Mouse (Mus musculus): ENCODE data around the gene Trim3. TPM values are rescaled to one million over a fixed set of nuclear protein-coding genes. Genes with fewer than 3 reads are reported as not detected.

Trim3 gene
- polyA plus RNA-seq (2017; shearing (Covaris generic)): 1 to 10 TPM in 2 of 3 experiments, under 1 TPM in 1; 0.70 to 5.4 (median 3.3) TPM

DNA sequence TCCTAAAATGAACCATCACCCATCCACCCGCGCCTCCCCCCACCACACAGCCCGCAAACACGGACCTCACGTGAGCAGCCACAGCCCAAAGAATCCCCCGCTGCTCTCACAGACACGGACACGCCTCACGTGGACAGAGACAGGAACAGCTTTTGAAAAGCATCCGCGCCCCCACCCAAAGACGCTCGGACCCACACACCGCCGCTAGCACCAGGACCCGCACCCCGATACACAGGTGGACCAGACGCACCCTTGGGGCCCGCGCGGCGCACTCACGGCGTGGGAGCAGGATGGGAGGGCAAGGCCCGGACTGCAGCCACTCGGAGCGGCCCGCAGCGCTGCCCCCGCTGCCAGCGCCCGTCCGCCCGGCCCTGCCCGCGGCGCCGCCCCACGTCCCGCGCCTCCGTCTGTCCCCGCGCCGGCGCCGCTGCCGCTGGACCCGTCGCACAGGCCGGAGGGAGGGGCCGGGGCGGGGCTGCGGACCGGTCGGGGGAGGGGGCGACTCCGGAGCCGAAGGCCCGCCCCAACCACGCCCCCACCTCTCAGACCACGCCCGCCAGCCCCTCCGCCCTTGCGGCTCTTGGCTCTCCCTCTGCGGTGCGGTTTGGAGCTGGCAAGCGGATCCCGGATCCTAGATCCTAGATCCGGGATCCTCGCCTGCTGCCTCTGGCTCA is at the start of gene Trim3:
Gene Trim3, minus strand, starts transcription at position 445 of the 674 bp plus-strand sequence.
- peak; percentile 77 for ATAC-seq

DNA sequence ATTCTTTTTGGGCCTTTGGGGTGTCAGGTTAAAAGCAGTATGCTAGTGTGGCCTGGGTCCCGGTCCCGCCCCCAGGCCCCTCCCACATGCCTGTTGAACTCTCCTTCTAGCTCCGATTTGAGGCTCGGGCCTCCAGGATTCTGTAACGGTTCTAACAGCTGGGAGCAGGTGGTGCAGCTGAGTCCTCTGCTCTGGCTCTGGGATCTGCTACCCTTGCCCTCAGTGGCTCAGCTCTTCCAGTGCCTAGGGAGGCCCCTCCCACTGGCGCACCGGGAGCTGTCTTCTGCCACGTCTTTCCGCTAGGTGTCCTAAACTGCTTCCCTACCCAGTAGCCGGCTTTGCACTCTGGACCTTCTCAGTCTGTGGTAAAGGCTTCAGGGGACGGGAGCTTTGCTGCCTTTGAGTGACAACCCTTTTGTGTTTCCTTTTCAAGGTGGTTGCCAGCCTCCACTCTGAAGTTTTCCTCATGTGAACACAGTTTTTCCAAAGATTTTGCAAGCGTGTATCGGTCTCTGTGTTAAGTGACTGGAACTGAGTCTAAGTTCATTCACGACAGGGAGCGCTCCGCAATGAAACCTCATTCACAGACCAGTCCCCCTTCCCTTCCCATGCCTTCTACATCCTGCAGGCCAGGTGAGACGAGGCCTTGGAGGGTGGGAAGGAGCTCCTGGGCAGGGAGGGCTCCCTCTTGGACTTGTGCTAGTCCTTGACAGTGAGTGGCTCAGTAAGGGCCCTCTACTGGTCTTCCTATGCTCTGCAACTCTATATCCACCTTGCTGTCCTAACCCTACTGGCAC is 17.5 kb upstream of the Trim3 start, which contains the start of gene Dnhd1:
Gene Dnhd1, plus strand, starts transcription at position 189 of the 797 bp plus-strand sequence.
- ATAC-seq: peak; percentile 92

DNA sequence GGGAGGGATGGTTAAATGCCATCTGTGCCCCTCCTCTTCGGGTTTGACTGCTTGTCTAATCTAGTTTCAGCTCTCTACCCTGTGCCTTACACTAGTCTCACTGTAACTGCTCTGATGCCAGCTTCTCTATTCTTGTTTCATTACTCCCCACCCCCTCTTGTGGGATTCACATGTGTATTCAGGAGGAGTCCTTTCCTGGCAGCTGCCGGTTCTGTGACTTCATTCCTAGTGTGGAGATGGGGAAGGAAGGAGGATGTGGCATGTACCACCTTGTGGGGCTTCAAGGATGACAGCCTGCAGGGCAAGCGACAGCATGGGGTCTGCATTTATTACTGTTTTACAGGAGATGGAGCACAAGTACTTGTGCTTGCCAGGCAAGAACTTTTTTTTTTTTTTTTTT is 8.6 kb upstream of the Trim3 start:
- ATAC-seq: no peak

DNA sequence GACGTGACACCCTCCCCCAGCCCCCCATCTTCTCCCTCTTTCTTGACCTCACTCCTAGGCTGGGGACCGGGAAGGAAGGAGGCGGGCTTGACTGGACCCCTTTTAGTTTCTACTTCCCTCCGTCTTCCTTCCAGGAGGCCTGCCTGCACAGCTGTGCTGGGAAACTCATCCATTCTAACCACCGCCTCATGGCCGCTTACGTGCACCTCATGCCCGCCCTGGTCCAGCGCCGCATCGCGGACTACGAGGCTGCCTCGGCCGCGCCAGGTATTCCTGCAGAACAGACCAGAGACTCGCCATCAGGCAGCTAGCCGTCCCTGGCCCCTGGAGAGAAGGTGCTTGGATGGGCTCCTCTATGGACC is 7.5 kb upstream of the Trim3 start:
- peak; percentile 4 for ATAC-seq

DNA sequence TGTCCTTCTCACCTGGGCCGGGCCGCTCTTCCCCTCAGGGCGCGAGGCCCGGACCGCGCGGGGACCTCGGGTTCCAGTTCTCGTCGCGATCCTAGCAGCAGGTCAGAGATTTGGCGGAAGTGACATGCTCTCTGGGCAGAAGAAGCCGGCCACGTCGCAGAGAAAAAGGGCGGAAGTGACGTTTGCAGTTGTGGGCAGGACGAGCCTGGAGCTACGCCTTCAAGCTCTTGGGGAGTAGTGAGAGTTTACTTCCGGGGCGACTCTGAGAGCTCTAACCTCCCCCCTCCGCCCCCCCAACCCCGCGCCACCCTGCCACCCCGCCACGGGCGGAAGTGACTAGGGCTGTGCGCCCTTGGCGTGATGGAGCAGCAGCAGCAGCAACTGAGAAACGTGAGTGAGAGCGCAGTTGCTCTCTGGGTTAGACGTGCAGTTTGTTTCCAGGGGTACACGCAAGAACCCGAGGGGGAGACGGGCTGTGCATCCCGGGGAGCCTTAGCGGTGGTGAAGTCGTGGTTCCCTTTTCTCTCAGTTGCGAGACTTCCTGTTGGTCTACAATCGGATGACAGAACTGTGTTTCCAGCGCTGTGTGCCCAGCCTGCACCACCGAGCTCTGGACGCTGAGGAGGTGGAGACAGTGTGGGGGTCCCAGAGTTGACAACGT is 7.0 kb upstream of the Trim3 start, which contains the start of the genes Arfip2 and Gm45799:
Gene Arfip2, minus strand, starts transcription at position 184 of the 661 bp plus-strand sequence.
Gene Gm45799, plus strand, starts transcription at position 320 of the 661 bp plus-strand sequence.
- peak; percentile 95 for ATAC-seq

DNA sequence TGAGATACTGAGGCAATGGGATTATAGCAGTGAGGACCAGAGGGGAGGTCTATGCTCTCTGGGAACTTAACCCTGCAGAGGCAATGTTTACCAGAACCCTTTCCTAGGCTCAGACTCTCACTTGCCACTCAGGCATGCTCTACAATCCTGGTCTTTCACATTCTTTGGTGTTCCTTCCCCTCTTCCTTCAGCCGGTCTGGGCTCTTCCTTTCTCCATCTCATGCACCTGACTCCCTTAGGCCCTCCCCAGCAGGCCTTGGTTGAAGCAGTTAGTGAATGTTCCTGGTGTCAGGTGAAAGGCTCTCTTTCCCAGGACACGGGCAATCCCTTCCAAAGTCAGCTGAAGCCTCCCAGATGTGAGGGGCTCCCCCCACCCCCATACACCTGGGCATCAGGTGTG is 6.4 kb upstream of the Trim3 start, which contains the start of gene Timm10b:
Gene Timm10b, plus strand, starts transcription at position 301 of the 400 bp plus-strand sequence.
- ATAC-seq: no peak

DNA sequence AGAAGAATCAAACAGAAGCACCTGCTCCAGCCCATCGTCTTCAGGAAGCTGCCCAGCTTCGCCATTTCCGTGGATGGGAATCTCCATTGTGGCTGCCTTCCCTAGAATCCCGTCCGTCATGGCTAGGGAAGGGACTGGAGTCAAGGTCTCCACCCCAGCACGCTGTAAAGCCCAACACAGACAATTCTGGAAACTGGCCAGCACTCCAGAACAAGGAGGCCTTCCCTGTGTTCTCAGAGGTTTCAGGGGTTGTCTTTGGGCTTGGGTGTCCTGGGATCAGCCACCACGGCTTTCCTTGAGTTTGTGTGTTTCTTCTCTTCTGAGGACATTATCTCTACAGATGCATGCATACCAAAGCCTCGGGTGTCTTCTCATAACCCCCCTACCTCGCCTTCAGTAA is 5.9 kb upstream of the Trim3 start:
- ATAC-seq: no peak

DNA sequence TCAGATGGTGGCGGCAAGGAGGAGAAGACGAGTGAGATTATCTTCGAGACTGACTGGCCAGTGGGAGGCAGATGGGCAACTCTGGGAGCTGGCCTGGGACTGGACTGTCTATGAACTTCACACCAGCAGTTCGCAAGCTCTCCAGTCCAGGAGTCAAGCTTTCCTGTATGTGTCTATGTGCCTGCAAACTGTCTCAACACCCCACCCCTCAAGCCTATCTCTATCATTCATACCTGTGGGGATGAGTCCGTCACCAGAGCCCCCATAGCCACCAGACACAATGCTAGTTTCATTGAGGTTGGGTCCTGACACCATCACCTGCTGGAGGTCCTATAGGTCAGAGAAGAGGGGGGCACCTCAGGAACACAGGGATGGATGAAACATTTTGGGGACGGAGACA is 5.4 kb upstream of the Trim3 start:
- no peak for ATAC-seq

DNA sequence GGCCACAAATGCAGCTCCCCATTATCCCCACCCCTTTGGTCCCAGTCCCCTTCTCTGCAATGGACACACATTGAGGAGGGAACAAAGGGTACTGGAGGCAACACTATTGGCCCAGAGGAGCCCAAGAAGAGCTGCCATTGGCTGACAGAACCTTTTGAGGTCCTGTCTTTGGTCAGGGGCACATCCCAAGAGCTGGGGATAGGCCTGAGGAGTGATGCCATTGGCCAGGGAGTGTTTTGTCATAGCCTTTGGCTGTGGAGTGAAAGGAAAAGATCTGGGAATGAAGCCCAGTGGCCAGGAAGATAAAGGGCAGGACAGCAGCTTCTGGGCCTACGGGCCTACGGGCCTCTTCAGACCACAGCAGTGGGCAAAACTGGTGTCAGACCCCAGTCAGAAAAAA is 2.4 kb upstream of the Trim3 start:
- no peak for ATAC-seq

DNA sequence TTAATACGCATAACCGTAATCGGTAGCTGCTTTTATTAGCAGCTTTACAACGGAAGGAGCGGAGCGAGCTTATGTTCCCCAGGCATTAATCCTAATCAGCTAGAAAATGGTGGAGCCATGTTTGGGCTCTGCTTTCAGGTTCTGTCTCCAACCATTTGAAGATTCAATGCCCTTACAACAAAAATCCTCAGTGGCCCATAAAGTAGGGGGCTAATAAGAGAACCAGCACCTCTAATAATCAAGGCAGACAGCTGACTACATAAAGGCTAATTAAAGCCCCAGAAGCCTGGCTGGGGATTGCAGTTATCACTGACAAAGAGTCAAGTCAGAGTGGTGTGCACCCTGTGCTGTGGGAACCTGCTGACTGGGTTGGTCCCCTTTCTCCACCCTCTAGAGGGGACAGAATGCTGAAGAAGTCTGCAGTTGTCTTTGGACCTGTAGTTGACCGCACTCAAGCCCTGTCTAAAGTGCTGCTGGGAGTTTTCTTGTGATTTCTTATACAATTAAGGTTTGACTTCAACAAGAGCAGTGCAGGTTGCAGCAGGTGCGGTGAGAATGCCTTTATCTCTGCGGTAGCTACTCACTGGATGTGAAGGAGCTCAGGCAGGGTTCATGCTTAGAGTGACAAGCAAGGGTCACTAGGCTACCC is 1.0 kb upstream of the Trim3 start:
- ATAC-seq: no peak

DNA sequence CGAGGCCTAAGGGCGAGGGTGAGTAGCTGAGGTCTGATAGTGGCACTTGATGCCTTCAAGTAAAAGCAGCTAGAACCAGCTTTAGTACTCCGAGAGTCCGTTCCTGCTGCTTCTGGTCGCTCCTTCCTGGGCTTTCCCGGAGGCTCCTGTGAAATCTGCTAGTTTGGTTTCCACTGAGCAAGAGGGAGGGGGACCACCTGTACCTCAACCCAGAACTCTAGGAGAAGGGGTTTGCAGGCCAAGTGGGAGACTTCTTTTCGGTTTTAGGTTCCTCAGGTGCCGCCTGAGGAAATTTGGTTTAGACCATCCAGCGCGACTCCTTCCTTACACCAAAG is 397 bp upstream of the Trim3 start:
- ATAC-seq: no peak

DNA sequence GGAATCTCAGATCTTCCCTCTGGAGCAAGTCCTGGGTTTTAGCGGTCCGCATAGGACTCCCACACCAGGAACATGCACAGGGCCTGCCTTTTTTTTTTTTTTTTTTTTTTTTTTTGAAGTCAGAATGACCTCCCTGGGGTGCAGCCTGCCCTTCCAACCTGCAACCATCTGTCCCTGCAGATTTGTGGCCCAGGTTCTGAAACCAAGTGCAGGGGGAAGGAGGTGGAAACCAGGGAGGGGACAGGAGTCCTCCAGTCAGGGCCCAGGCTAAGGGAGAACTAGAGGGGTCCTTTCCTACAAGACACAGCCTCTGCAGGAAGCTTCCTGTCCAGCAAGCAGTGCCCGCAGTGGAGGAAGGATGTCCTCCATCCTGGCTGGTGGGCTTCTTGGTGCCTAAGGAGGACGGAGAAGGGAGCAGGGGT is 809 bp downstream of the Trim3 start:
- no peak for ATAC-seq

DNA sequence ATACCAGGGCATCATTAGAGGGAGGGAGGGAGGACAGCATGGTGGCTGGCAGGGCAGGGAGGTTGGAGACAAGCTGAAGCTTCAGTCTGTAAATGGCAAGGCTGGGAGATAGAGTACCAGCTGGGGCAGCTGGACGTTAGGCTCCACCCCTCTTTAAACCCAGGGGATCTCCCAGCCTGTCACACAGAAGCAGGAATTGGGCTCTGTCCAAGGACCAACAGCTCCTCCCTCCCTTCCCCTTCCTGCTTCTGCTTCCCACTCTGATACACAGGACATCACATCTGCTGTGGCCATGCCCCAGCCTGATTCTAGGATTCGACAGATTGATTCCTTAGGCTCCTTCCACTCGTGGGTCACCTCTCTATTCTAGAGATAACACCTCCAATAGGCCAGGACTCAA is 4.7 kb downstream of the Trim3 start:
- ATAC-seq: no peak

DNA sequence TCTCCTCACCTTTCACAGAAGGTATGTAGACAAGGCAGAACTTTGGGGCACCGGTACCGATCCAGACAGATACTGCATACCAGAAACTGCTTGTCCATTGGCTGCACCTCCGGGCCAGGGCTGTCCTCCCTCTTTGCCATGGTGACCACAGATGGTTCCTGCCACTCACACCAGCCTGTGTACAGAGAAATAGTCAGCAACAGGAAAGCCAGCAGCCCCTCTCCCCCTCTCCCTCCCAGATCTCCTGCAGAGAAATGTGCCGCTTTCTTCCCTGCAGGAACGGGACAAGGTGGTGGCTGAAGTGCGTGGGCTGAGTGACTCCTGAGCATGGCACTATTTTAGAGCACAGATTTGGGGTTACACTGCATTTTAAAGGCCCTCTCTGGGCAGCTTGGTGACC is 8.0 kb downstream of the Trim3 start:
- ATAC-seq: no peak

DNA sequence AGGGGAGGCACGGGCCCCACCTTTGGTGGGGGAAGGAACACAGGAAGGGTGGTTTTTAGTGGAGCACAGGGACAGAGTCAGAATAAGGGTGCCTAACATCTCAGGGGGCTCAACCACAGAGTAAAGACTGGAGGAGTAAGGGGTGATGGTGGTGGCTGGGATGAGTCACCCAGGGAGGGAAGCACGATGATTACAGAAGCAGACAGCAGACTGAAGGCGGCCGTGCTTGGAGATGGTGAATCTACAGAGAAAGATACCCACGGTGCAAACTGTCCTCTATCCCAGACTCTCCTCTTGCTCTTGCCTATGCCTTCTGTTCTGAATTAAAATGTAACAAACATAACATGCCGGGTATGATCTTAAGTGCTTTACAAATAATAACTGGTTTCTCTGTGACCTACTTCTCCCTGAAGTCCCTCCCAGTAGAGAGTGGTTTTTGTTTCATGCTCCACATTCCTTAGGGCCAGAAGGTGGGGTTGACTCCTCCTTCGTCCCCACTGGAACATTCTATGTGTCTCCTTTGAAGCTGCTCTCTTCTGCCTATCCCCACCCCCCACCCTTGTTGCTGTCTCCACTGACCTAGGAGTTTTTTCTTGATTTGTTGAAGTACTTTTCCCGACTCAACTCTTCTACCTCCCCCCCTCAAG is 11.6 kb downstream of the Trim3 start:
- no peak for ATAC-seq

DNA sequence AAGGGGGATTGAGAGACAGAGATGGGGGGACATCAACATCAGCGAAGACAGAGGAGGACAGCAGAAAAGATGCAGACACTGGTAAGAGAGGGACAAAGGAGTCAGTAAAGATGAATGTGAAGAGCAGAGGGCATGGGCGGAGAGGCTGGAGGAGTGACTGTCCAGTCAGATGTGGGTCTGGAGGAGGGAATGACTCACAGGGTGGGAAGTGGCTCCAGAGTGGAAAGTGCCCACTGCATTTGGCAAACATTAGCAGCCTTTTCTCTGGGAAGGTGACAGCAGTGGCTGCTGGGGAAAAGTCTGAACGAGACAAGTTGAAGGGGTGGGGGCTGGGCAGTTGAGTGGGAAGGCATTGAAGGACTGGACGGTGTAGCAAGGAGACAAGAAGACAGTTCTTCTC is 12.3 kb downstream of the Trim3 start:
- ATAC-seq: no peak

DNA sequence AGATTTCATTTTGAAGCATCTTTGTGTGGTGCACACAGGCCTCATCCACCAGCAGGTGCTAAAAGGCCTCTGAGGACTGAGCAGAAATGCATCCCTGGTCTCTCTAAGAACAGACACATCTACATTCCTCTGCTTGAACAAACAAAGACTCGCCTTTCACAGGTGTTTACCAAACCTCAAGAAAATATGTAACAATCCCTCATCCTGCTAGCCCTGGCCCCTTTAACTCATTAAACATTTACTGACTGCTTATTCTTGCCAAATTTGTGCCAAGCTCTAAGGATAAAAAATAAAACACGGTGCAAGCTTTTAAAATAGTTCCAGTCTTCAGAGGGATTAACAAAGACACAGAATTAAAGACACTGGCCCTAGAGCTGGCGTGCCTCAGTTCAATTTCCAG is 13.7 kb downstream of the Trim3 start:
- no peak for ATAC-seq

DNA sequence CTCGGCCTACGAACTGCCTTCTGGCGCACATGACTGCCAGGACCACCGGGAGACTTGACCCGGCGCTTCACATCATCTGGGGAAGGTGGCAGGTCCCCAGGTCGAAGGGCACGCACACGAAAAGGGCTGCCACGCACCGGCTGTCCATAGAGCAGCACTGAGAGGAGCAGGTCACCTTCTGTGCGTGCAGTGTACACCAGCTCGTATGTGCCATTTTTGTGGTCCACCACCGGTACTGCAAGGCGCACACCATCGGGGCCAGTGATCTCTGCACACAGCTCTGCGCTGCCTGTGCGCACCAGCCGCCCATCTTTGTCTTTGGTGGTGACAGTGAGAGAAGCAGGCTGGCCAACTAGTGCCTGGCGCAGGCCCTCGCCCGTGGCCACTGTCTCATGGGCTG is 15.6 kb downstream of the Trim3 start:
- ATAC-seq: no peak

DNA sequence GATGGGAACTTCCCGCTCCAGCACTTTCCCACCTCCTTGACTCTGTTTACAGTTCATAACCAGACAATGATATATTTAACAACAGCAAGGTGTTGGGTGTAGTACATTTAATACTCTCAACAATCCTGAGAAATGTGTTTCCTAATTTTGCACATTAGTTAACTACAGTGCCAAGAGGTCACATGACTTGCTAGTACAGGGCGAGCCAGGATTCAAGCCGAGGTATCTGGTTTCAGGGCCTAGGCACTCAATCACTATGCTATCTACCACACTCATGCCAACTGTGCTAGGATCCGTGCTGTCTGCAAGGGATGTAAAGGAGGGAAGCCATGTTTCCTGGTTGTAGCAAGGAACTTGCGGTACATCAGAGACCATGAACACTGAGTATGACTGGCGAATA is 16.8 kb downstream of the Trim3 start:
- no peak for ATAC-seq

DNA sequence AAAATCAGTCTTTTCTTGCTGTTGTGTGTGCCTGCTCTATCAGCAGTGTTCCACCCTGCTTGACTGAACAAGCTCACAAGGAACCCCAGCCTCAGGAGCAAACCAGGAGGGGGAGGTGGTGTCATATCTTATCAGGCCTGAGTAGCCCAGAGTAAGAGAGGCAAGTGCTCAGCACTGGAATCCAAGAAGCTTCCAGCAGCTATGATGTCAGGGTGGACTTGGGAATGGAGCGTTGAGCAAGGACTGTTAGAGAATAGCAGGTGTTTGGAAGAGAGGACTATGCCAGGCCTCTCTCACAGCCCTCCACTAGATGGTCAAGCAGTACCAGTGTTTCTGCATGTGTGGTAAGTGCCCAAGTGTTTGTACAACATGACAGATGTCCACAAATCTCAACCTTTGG is 17.7 kb downstream of the Trim3 start:
- ATAC-seq: no peak

DNA sequence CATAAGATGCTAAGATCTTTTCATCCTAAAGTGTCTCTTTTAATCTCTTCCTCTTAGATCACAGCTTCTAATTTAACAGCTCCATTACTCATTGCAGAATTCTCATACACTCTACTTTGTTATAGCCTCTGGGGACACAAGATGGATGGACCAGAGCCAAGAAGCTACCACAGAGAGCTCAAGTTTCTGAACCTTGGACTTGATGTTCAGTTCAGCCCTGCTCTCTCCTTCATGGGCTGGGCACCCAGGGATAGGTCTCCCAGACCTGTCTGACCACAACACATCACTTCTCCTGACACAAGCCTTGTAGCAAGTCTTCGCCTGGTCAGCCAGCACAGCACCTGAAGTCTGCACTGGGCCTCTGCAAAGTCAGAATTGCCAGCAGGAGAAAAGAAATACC is 19.0 kb downstream of the Trim3 start:
- no peak for ATAC-seq

DNA sequence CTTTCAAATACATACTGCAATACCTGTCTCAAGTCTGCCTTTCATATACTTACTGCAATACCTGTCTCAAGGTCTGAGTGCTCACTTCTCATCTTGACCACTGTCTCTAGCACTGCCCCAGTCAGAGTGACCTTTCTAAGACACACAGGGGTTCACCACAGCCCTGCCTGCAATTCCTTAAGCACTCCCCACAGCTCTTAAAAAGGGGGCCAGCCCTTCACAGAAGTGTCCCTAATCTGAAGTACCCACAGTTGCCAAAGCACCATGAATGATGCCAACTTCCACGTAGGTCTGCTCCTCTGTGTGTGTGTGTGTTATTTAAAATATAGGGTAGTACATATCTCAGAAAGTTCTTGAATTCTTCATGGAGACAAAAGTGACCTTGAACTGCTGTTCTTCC is 21.6 kb downstream of the Trim3 start:
- no peak for ATAC-seq

DNA sequence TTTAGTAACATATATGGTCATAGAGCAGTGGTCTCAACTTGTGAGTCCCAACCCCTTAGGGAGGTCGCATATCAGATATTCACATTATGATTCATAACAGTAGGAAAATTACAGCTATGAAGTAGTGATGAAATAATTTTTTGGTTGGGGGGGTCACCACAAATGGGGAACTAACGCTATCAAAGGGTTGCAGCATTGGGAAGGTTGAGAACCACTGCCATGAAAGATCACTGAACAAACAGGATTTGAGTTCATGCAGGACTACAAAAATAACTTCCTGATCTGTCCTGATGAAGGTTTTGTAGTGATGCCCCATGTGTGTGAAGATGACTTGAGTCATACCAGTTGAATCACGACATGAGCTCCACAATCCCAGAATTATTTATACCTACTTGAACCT is 24.9 kb downstream of the Trim3 start:
- no peak for ATAC-seq
